Mouse (Mus musculus): ENCODE results near the gene Zmynd8.

DNA sequence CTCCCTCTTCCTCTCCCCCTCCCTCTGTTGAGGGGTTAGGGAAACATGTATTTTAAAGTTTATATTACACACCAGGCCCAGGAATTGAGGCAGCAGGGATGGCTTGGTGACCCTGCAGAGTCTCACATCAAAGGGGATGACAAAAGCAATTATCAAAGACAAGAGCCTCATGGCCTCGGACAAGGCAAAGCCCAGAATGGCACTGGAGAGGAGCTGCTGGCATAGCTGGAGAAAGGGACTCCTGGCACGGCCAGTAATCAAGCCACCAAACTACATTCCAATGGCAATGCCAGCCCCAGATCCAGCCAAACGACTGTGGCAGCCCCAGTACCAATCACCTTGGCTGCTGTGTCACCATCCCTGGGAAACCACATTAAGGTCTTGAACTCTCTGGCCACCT lies 26.3 kb upstream of the Zmynd8 start:
- TF ChIP-seq CTCF (IDR thresholded peaks at IDR 0.05 in 2 of 3, conservative IDR thresholded peaks at IDR 0.05 in 1 of 3; ENCODE audit: control insufficient read depth in 1 of 3, insufficient read depth in 1 of 3, low read depth in 2 of 3, low read length in 3 of 3, poor library complexity in 1 of 3, severe bottlenecking in 1 of 3) = no peak
- no peak for TF ChIP-seq MXI1 (IDR thresholded peaks at IDR 0.05; ENCODE audit: low read depth, low read length)
- TF ChIP-seq TBP (IDR thresholded peaks at IDR 0.05; ENCODE audit: low read depth, low read length) = no peak
- TF ChIP-seq EP300 (IDR thresholded peaks at IDR 0.05; ENCODE audit: low read depth in 1 of 2, low read length in 2 of 2) = no peak
- no peak for TF ChIP-seq POLR2A (IDR thresholded peaks at IDR 0.05; ENCODE audit: control insufficient read depth in 1 of 2, insufficient read depth in 1 of 2, low read depth in 1 of 2, low read length in 2 of 2, poor library complexity in 1 of 2)
- TF ChIP-seq POLR2AphosphoS2 (IDR thresholded peaks at IDR 0.05; ENCODE audit: low read length) = no peak
- no peak for TF ChIP-seq ZNF384 (IDR thresholded peaks at IDR 0.05; ENCODE audit: low read depth, low read length)

Data from MEL (cell line).